Mouse (Mus musculus): ENCODE results near the gene Vmn1r48. TPM values are rescaled to one million over a fixed set of nuclear protein-coding genes. Genes with fewer than 3 reads are reported as not detected.

Gene Vmn1r48
- not detected in 2 replicates for polyA plus RNA-seq (2015; fragmentation: Nextera tagmentation; extraction: Ambion mirVana)

GRCm38 (mm10) chr6:90036741-90037140 lies at the start of gene Vmn1r48:
Gene Vmn1r48, minus strand, starts transcription at chr6:90036841.

GRCm38 (mm10) chr6:90078406-90078805 lies 41.8 kb upstream of the Vmn1r48 start, which contains the start of gene Vmn1r49:
Gene Vmn1r49, minus strand, starts transcription at chr6:90078506.

GRCm38 (mm10) chr6:90015847-90016246 lies 20.8 kb downstream of the Vmn1r48 start, which contains the start of gene Vmn1r47:
Gene Vmn1r47, plus strand, starts transcription at chr6:90016147.

Other genes with a start within 250 kb of the Vmn1r48 start
- gene Vmn1r42, start 160.4 kb downstream of the Vmn1r48 start, polyA plus RNA-seq (2015; fragmentation: Nextera tagmentation; extraction: Ambion mirVana) = not detected in 2 replicates
- not detected in 2 replicates for gene Vmn1r43, start 160.4 kb downstream of the Vmn1r48 start, polyA plus RNA-seq (2015; fragmentation: Nextera tagmentation; extraction: Ambion mirVana)
- gene Vmn1r44, start 153.2 kb downstream of the Vmn1r48 start, polyA plus RNA-seq (2015; fragmentation: Nextera tagmentation; extraction: Ambion mirVana) = not detected in 2 replicates
- not detected in 2 replicates for gene Vmn1r45, start 96.2 kb downstream of the Vmn1r48 start, polyA plus RNA-seq (2015; fragmentation: Nextera tagmentation; extraction: Ambion mirVana)
- gene Vmn1r46, start 67.5 kb downstream of the Vmn1r48 start, polyA plus RNA-seq (2015; fragmentation: Nextera tagmentation; extraction: Ambion mirVana) = not detected in 2 replicates
- gene Vmn1r47, start 20.7 kb downstream of the Vmn1r48 start, polyA plus RNA-seq (2015; fragmentation: Nextera tagmentation; extraction: Ambion mirVana) = not detected in 2 replicates
- gene Vmn1r49, start 41.7 kb upstream of the Vmn1r48 start, polyA plus RNA-seq (2015; fragmentation: Nextera tagmentation; extraction: Ambion mirVana) = not detected in 2 replicates
- gene Vmn1r50, start 64.6 kb upstream of the Vmn1r48 start, polyA plus RNA-seq (2015; fragmentation: Nextera tagmentation; extraction: Ambion mirVana) = not detected in 2 replicates
- 0.10 TPM in 2 replicates for gene Vmn1r51, start 85.8 kb upstream of the Vmn1r48 start, polyA plus RNA-seq (2015; fragmentation: Nextera tagmentation; extraction: Ambion mirVana)
- not detected in 2 replicates for gene Vmn1r52, start 138.0 kb upstream of the Vmn1r48 start, polyA plus RNA-seq (2015; fragmentation: Nextera tagmentation; extraction: Ambion mirVana)
- gene V1ra8, start 166.0 kb upstream of the Vmn1r48 start, polyA plus RNA-seq (2015; fragmentation: Nextera tagmentation; extraction: Ambion mirVana) = not detected in 2 replicates
- gene Vmn1r53, start 187.6 kb upstream of the Vmn1r48 start, polyA plus RNA-seq (2015; fragmentation: Nextera tagmentation; extraction: Ambion mirVana) = not detected in 2 replicates
- gene Vmn1r54, start 209.5 kb upstream of the Vmn1r48 start, polyA plus RNA-seq (2015; fragmentation: Nextera tagmentation; extraction: Ambion mirVana) = not detected in 2 replicates